Comparison of ENCODE assay signal across 8 mouse cellular contexts in the genomic region with DNA sequence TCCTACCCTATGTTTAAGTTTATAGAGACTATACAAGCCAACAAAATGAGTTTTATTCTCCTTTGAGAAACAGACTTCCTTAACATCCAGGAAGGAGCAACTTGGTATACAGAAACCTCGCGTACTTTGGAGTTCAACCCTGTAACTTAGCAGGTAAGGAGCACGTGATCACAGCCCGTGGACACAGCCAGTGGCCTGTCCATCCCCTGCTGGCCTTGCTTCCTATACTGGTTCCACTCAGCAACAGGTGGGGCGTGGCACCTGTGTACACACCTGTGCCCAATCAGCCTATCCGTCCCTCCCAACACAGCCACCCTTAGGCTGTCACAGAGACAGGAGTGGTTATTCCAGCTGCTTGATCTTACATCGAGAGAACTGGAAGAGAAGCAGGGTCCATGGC. TPM values are rescaled to one million over a fixed set of nuclear protein-coding genes. Genes with fewer than 3 reads are reported as not detected.
DNase-seq lines count a peak whose midpoint lies in the region; ATAC-seq lines count a peak whose summit lies in the region.

No protein-coding gene starts in this region.

- no peak overlapping the region for H3K9ac ChIP-seq in hindbrain, embryonic 11.5 days (ENCODE audit: low read depth, low read length)
- H3K9ac ChIP-seq in midbrain, embryonic 13.5 days (replicated peaks), result no peak overlapping the region

- no peaks in the 10 kb centered on the region for H3K36me3 ChIP-seq in erythroblast, embryonic 14.5 days (ENCODE audit: control insufficient read depth)
- H3K36me3 ChIP-seq in hindbrain, embryonic 11.5 days (ENCODE audit: control insufficient read depth, insufficient read depth, low read length), result no peaks in the 10 kb centered on the region
- no peaks in the 10 kb centered on the region for H3K36me3 ChIP-seq in limb, embryonic 10.5 days
- no peaks in the 10 kb centered on the region for H3K36me3 ChIP-seq in midbrain, embryonic 13.5 days

- H3K4me2 ChIP-seq in hindbrain, embryonic 11.5 days (replicated peaks; ENCODE audit: low read depth, low read length), result no peak overlapping the region
- H3K4me2 ChIP-seq in midbrain, embryonic 13.5 days (replicated peaks), result peak overlapping the region; percentile 80

- intact Hi-C loops in gastrocnemius, postnatal 14 days (cut with DNase I; ENCODE audit: low total_unique reads), result no loop called here

- H3K9me3 ChIP-seq in erythroblast, embryonic 14.5 days (ENCODE audit: control insufficient read depth, low read length), result no peaks in the 10 kb centered on the region
- no peaks in the 10 kb centered on the region for H3K9me3 ChIP-seq in hindbrain, embryonic 11.5 days (ENCODE audit: control insufficient read depth, low read length)
- H3K9me3 ChIP-seq in limb, embryonic 10.5 days (replicated peaks), result no peaks in the 10 kb centered on the region
- no peaks in the 10 kb centered on the region for H3K9me3 ChIP-seq in midbrain, embryonic 13.5 days

- peak overlapping the region; percentile 86 for H3K4me3 ChIP-seq in erythroblast, embryonic 14.5 days (replicated peaks)
- no peak overlapping the region for H3K4me3 ChIP-seq in hindbrain, embryonic 11.5 days (ENCODE audit: low read depth, low read length)
- H3K4me3 ChIP-seq in limb, embryonic 10.5 days, result peak overlapping the region; percentile 97; the same call in 1 of the 2 replicates
- peak overlapping the region; percentile 61; the same call in 1 of the 2 replicates for H3K4me3 ChIP-seq in midbrain, embryonic 13.5 days (replicated peaks)

- peaks cover 31% of the 10 kb centered on the region for H3K4me1 ChIP-seq in erythroblast, embryonic 14.5 days (ENCODE audit: control insufficient read depth)
- no peaks in the 10 kb centered on the region for H3K4me1 ChIP-seq in hindbrain, embryonic 11.5 days (replicated peaks; ENCODE audit: control insufficient read depth, insufficient read depth, low read length)
- H3K4me1 ChIP-seq in limb, embryonic 10.5 days, result peaks cover 30% of the 10 kb centered on the region
- H3K4me1 ChIP-seq in midbrain, embryonic 13.5 days (replicated peaks), result peaks cover 36% of the 10 kb centered on the region

- no peak for ATAC-seq in erythroblast, adult 5-6 weeks (replicated peaks; ENCODE audit: low FRiP score, poor library complexity, severe bottlenecking)
- ATAC-seq in hindbrain, embryonic 11.5 days (ENCODE audit: low FRiP score), result 0 out of 2 replicates have a peak, but pooled peaks have one; percentile 9
- ATAC-seq in midbrain, embryonic 13.5 days, result no peak; the same call in 1 of the 2 replicates

- H3K27me3 ChIP-seq in erythroblast, embryonic 14.5 days (ENCODE audit: control insufficient read depth), result peaks cover 42% of the 10 kb centered on the region
- H3K27me3 ChIP-seq in hindbrain, embryonic 11.5 days (ENCODE audit: control insufficient read depth, insufficient read depth, low read length), result no peaks in the 10 kb centered on the region
- H3K27me3 ChIP-seq in limb, embryonic 10.5 days (ENCODE audit: low read depth, poor library complexity, severe bottlenecking), result no peaks in the 10 kb centered on the region
- no peaks in the 10 kb centered on the region for H3K27me3 ChIP-seq in midbrain, embryonic 13.5 days

- no peak for DNase-seq in hindbrain, embryonic 11.5 days (ENCODE audit: low spot score)
- no peak for DNase-seq in limb, embryonic 10.5 days (ENCODE audit: low spot score)
- no peak for DNase-seq in adrenal gland, adult 8-10 months
- no peak for DNase-seq in gastrocnemius, postnatal 14 days
- DNase-seq in ovary, postnatal 14 days (ENCODE audit: low spot score), result no peak

- 89% methylated on average over 7 of the region's 7 CpGs for WGBS in hindbrain, embryonic 11.5 days
- WGBS in limb, embryonic 10.5 days, result 91% methylated on average over 7 of the region's 7 CpGs
- 94% methylated on average over 7 of the region's 7 CpGs for whole genome bisulfite sequencing in midbrain, embryonic 13.5 days

- H3K27ac ChIP-seq in hindbrain, embryonic 11.5 days (ENCODE audit: low read depth, low read length), result no peak overlapping the region
- peak overlapping the region; percentile 100 for H3K27ac ChIP-seq in limb, embryonic 10.5 days
- no peak overlapping the region for H3K27ac ChIP-seq in midbrain, embryonic 13.5 days

RNA-seq across cellular contexts. Expression of gene Adgra3, which starts 0.8 kb away (rescaled TPM):
- 0.20 and 0.24 TPM in 2 replicates for polyA plus RNA-seq in erythroblast, embryonic 14.5 days (2012)
- 0.19 and 0.21 TPM in 2 replicates for total RNA-seq in erythroblast, adult 5-6 weeks (2015; ENCODE audit: low replicate concordance)
- total RNA-seq in erythroblast, adult 5-6 weeks (2017; ENCODE audit: low replicate concordance), result 1.2 TPM in 1 of 2 replicates, not detected in the other
- 31.6 and 39.5 TPM in 2 replicates for polyA plus RNA-seq in hindbrain, embryonic 11.5 days (2014; fragmentation: Nextera tagmentation; extraction: Ambion mirVana)
- 50.0 and 53.3 TPM in 2 replicates for polyA plus RNA-seq in limb, embryonic 10.5 days (2016; fragmentation: Nextera tagmentation; extraction: Ambion mirVana)
- polyA plus RNA-seq in midbrain, embryonic 13.5 days (2015; fragmentation: Nextera tagmentation; extraction: Ambion mirVana), result 16.5 and 21.4 TPM in 2 replicates
- 10 to 100 TPM; 41.5 to 57.4 (median 47.3) TPM for total RNA-seq in adrenal gland, adult 8-10 months (2022)
- total RNA-seq in gastrocnemius, postnatal 14 days (2021), result 10 to 100 TPM; 13.5 to 23.2 TPM

Comparison
In these comparisons a context has a peak if more than half of its experiments do, and no peak if none do; other contexts are left out.
1. RNA of gene Adgra3, which starts 0.8 kb away (polyA plus RNA-seq): 50.0 to 53.3 TPM in limb, embryonic 10.5 days, 31.6 to 39.5 TPM in hindbrain, embryonic 11.5 days and 16.5 to 21.4 TPM in midbrain, embryonic 13.5 days; 0.20 to 0.24 TPM in erythroblast, embryonic 14.5 days; every median in the first group is over 10 times any median in the second.